Mouse (Mus musculus) lung, postnatal 14 days (tissue): ENCODE results near the gene Cdk17.

Source experiments
- DNase-seq: peaks from one replicate; pipeline ENCODE4 v3.0.0; 2021

Gene Cdk17

DNA sequence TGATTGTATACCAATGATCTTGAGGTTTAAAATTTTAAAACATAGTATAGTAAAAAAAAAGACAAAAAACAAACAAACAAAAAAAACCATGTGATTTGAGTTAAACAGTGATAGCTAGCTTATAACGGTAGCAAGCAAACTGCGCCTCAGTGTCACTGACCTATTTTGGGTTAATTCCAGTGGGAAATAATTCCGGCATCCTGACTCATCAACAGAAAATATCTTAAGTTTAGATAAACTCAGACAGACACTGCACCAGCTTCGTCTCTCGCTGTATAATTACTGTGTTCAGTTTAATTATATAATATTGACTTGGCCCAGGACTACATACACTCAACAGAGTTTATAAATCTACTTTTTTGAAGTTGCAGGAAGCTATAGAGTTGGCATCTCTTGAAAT lies 71.2 kb downstream of the Cdk17 start:
- DNase-seq: no peak

DNA sequence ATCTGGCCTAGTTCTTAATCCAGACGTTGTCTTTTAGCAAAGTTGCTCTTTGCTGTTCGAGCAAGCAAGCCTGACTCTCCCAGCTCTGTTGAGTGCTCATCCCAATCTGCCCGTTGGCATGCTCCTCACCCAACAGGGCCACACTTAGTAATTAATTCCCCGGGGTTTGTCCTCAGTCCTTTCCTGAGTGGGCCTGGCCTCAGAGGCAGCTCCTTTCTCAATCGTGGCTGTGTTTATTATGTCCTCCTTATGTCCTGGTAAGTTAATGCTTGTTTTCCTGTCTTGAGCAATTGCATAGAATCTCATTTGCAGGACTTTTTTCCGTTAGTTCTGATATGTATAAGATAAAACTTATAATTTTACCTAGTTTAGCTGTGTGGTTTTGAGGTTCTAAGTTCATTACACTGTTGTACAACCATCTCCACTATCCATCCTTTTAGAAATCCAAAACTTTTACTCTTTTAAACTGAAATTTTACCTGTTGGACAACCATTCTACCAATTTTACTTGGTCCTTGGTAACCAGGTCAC lies 73.1 kb downstream of the Cdk17 start:
- no peak for DNase-seq

DNA sequence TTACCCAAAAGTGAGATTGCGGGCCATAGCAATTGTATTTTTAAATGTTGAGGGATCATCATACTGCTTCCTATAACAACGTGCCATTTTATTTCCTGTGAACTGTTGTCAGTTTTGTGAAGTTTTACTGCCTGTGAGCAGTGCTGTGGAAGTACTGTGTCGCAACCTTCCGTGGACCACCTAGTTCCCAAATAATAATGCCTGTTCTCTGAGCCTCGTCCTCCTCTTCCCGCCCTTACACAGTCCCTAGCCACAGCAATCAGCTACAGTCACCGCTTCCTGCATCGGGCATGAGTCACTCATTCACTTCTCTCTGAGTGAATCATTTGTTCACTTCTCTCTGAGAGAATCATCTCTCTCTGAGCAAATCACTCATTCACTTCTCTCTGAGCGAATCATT lies 74.0 kb downstream of the Cdk17 start:
- no peak for DNase-seq

DNA sequence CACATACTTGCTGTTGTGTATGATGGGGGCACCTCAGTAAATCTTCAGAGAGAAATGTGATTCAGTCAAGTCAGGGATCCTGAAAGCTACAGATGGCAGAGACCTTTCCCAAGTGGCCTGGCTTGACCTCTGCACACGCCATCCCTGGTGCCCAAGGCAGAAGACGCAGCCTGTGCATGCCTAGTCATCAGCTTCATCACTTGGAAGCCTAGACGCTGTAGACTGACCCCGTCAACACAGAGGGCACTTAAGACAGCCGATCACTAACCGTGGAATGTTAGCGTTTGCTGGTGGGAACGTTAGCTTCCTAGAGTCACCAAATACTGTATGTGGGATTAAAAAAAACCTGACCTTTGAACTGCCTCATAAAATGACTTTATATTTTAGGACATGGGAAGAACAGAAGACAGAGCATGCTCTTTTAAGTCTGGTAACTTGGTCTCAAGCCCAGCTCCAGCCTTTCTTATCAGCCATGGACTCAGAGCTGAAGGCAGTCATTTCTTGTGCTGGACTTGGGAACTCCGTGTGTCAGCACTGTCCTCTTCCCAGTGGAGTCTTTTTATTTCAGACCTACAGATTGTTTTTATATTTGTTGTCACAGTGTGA lies 78.6 kb downstream of the Cdk17 start:
- no peak for DNase-seq

DNA sequence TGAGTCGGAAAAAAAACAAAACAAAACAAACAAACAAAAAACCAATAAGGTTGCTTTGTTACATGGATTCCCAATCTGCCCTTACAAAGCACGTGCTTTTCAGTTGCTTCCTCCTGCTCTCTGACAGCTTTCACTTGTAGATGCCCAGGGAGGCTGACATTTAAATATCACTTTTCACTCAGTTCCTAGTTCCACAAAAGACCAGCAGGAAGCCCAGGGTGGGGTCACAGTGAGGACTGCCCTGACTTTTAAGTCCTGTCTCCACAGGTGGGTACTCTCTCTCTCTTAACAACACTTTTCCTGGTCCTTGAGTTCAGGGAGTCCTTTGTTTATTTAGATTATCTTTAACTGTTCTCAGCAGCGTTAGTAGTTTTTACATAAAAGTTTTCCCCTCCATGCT lies 81.5 kb downstream of the Cdk17 start:
- no peak for DNase-seq

DNA sequence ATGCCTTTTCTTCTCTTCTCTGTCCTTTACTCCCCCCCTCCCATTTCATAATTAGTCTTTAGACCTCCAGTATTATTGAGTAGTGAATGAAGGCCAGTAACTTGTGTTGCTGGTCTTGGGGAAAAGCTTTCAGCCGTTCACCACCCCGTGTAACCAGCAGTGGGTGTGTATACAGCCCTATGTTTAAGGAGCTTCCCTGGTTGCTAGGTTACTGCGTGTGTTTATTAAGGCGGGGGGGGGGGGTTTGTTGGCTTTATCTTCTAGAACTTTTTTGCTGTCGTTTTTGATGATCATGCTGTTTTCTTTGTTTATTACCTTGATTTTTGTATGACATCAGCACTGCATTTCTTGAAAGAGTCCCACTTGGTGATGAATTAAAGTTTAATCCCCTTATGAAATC lies 82.2 kb downstream of the Cdk17 start:
- no peak for DNase-seq

DNA sequence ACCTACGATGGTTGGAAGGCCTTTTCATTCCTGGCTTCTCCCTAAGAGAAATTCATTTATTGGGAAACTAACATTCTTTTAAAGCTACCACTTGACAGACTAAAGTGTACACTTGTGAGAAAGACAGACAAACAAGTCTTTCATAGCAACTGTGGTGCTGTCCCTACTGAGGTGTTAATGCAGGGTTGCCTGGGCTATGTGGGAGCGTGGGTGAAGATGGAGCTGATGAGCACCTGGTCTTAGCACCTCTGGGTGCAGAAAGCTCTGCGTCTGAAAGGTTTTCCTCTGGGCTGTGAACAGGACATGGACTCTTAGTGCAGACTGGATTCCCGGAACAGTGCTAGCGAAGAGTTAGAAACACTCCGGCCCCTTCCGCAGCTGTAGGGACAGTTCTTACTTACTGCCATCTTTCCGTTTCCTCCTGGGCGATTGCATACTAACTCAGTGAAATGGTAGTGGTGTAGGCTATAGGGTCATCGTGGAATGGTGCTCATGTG lies 83.6 kb downstream of the Cdk17 start:
- DNase-seq: no peak

DNA sequence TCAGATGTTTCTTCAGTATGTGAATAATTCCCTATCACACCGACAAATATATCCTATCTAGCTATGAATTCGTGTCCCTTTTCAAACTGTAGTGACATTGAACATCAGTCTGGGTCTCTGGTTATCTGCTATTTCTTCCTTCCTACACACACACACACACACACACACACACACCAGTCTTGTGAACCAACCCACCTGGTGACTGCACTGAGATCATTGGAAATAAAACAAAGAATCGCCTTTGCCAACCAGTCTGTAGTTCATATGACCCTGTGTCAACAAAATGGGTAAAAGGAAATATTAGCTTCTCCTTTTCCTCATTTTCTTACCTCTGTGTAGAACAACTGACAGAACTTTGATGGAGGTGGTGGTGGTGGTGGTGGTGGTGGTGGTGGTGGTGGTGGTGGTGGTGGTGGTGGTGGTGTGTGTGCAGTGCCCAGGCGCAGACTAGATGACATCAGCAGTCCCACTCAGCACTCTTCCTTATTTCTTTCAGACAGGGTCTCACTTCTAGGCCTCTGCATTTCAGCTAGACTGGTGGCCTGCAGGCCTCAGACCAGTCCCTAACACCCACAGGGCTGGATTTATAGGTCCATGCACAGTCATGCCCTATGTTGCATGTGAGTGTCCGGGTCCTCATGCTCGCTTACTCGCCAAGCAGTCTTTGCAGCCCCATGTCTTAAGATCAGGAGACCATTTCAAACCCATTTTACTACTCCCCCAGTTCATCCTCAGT lies 85.7 kb downstream of the Cdk17 start:
- no peak for DNase-seq

DNA sequence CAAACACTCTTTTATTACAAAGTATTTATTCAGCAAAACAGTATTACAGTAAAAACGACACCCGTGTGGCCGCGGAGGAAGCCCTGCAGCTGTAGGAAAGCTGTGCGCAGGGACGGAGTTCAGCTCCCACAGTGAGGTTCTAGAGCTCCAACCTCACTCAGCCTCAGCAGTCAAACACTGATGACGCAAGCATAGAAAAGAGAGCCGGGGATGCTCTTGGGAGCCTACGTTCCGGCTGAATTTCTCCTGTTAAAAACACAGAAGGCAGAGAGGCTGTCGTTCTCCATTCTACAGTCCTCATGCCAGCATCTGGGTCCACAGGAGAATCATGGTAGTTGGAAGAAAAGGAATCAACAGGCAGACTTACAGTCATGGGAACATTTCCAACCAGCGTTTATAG lies 86.7 kb downstream of the Cdk17 start:
- no peak for DNase-seq

DNA sequence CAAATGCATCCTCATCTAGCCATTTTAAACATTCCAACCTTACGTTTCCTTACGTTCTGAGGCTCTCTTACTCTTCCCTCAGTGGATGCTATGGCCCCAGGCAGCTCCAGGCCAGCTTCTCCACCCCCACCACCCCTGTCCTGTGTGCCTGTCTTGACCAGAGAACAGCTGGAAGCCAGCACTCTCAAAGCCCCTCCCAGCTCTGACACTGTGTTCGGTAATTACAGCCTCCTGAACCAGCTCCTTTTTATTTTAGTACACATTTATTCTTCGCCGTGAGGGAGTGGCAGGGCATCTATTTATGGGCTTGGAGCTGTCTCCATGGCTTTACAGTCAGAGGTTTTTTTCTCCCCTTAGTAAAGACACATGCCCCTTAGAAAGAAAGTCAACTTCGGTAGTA lies 87.2 kb downstream of the Cdk17 start:
- DNase-seq: no peak

DNA sequence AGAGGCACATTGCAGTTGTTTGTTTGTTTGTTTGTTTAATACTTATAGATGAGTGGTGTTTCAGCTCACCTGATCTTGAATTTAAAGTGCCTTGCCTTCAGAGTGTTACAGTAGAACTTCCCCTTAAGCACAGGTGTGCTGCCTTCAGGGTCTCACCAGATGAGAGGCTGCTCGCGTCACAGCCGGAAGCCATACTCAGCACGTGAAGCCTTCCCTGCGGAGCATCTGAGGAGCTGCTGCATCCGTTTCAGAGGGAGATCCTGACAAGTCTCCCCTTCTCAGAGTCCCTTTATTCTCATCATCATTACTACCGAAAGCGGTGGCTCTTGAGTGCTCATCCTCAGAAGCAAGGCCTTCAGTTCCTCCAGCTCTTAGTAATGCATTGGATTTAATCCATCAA lies 87.7 kb downstream of the Cdk17 start:
- no peak for DNase-seq

DNA sequence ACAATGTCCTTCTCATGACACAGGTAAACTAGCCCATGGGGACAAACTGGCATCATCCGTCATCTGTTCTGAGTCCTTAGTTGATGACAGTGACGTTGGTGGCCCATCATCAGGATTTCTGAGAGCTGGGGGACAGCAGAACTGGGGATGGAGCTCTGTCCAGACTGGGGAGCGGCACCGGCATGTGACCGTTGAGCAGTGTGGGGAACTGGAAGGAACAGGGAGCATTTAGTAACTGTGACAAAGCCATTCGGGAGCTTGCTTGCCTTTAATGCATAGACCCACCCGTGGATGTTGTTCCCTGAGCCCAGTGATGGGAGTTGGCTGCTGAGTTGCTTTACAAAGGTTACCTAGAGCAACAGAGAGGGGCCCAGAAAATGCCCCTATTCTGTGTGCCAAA lies 89.2 kb downstream of the Cdk17 start:
- no peak for DNase-seq

DNA sequence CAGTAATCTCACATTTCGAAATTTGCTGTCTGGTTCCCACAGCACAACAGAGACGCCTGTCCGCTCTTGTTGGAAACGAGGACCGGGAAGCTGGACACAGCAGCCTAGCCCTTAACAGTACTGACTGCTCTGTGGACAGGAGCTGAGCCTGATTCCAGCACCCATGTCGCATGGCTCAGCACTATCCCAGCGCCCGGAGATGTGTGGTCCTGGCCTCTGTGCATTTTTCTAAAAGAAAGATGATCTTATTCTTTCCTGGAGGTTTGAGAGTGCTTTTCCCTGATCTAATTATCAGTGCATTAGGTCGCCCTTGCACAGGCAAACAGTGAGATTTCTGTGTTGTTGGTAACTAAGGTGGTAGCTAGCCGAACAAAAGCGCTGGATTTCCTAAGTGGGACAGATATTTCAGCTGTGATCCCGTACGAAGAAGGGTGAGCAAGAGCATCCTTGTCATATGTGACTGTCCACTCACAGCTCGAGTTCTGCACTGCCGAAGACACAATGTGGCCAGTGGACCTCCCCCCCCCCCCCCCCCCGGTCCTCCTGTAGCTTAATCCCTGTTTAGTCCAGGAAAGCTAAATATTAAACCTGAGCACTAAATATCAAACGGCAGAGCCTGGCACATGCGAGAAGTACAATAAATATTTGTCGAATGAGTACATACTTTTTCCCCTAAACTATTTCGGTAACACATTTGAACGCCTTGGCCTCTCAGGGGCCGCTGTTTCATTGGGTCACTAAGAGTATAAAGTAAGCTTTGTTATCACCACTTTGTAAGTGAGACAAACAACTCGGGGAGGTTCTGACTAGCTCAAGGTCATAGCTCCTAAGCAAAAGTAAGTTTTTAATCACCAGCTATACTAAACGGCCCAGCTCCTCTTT lies 90.0 kb downstream of the Cdk17 start:
- no peak for DNase-seq

DNA sequence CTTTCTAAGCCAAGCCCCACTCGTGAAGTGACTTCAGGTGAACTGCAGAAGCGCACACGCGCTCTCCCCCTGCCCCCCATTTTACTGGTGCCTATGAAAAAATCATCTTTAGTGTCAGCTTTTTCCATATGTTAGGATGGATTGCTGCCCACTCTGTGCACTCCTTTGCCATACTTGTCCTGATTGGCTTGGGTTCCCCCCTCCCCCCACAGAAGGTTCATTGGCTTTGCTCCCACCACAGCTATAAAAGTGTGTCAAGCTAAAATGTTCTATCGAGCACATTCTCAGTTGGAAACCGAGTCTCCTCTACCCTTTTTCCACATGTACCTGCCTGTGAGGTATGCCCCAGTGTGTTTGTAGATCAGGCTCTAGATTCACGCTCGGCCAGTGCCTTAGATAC lies 90.8 kb downstream of the Cdk17 start:
- DNase-seq: no peak

DNA sequence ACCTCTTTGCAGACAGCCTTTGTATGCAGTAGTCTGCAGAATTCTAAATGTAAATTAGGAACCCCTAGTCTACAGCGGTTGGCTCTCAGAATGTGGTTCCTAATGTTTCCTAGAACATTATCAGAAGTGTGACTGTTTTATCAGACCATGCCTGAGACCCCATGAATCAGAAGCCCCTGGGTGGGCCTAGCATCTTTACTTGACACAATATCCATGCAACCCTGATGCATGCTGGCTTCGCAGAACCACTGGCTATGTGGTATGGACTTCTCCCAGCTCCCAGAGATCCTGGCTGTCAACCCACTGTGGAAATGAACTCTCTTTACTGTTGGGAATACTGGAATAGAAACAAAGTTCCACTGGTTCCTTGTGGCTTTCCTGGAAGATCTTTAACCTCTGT lies 92.0 kb downstream of the Cdk17 start:
- DNase-seq: no peak

DNA sequence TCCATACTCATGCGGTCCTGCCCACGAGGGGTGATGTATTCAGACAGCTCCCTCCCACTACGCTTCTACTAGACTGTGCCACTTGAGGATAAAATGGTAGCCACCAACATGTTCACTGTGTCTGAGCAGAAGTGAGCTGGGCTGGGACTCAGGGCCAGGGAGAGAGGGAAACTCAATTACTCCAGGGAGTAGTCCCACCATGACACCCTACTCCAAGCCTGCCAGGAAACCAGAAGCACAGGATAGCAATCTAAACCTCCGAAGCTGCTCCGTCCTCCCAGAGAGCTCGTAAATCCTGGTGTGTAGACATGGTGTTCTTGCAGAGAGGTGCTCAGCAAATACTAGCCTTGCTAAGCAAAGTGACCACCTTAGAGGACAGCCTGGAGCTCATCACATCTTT lies 92.5 kb downstream of the Cdk17 start:
- DNase-seq: no peak

DNA sequence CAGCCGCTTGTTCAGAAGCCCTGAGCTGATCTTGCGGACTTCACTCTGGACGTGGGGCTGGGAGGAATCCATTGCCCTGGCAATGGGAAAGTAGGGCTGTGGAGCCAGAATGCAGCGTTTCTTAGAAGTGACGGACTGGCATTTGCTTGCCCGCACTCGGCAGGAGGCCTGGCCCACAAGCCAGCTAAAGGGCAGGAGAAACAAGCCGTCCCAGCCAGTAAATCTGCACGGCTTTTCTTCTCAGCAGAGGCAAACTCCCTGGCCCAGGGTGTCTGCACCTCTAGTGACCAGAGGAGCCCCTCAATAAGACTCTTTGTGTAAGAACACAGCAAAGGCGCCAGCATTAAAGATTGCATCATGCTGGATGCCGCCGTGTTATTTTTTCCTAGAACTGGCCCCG lies 94.6 kb downstream of the Cdk17 start:
- DNase-seq: no peak

DNA sequence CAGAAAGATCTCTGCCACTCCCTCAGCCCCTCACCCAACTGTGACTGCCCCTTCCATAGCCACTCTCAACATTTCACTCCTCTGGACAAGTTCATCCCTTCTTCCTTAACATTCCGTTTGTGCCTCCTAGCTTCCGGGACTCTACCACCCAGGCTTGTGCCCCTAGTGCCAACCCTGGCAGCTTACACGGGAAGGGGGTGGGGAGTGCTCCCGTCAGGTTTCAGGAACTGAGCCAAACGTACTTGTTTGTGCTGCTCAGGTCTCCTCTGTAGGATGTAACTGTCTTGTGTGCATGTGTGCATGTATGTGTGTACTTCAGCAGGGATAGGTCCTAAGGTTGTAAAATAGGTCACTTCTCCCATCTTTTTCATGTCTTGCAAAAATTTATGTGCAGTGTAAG lies 99.2 kb downstream of the Cdk17 start:
- no peak for DNase-seq

DNA sequence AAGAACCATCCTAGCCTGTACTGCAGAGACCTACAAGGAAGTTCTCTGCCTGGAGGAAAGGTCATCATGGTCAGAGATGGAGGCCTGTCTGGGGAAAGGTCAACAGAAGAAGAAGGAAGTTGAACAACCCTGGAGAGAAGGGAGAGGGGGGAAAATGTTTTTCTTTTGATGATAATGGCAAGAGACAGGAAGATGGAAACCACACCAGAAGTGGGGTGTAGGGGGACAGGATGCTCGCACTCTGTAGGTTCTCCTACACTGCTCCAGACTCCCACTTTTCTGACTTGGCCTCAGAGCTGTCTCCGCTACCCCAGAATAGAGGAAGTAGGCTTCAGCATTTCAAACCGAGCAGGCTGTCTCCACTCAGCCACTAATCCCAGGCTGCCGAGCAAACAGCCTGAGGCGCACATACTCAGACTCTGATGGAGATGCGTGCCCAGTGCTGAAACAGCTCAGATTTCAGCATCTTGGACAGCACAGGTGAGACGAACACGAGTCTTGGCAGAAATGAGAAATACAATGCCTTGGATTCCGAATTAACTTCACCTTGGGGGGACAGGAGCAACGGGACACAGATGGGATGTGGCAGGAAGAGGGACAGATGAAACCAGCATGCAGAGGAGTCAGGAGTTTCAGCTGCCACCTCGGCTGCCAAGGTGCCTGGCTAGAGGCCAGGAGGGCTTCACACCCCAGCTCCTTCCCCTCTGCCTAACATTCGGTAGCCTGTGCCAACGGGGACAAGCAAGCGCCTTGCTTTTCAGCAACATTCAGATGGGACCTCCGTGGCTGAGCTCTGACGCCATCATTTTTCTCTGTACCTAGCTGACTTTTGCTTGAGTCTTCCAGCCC lies 100.7 kb downstream of the Cdk17 start:
- peak; percentile 47 for DNase-seq

DNA sequence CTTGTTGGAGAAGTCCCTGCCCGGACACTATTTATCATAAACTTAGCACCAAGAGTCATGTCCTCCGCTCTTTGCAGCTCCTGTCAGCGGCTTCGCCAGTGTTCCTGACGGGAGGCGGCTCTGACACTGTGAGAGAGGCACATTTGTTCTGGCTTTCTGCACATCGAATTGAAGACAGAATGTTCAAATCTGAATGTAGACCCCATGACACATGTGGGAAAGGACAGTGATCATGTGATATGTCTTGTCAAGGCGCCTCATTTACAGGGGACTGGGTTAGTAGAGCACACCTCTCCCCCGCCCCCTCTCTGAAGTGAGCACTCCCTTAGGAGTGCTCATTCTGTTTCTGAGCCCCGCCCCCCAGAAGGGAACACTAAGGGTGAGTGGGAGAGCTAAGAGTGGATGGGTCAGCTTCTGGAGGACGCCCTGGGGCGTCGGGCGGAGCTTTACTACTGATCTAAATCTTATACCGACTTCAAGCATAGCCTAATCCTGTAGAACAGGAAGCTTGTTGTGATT lies 101.4 kb downstream of the Cdk17 start:
- DNase-seq: peak; percentile 45

DNA sequence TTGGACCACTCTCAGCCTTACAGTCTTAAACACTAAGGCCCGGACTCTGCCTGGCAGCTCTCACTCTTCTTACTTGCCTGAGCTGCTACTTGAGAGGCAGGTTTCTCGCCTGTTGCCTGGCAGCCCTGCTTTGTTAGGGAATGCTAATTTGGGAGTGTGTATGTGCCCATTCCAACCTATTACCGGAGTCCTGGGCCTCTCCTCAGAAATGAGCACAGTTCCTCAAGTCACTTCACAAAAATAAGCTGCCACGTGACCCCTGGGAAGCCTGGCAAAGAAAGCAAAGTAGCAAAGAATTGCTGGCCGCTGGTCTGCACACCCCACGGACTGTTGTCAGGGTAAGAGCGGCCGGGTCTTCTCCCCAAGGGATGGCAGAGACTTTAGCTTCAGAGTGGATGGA lies 102.8 kb downstream of the Cdk17 start:
- no peak for DNase-seq

DNA sequence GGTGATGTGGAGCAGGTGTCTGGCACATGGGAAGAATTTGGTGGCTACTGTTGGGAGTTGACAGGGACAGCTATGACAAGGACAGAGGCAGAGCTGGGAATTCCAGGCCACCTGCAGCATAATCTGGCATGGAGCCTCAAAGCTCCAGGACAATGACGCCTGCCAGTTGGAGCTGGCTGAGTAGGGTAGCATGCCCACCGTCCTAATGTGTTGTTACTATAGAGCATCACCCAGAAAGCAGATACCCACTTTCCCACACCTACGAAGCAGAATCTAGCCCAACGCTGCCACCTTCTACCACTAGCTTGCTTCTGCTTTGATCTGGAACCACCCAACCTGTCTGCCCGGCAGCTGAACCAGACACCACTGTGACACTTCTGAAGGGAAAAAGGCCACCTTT lies 103.3 kb downstream of the Cdk17 start:
- DNase-seq: no peak
